Mouse (Mus musculus) natural killer cell, adult 2 months (primary cell): Measurements from ENCODE around the gene Acot2.
"Not testable (repeated sequence)": the region's sequence is repeated elsewhere in the genome, so short reads cannot be mapped to it uniquely, and the experiment has no call there.

ENCODE experiments used
- DNase-seq, 2 experiments: peaks; one replicate each; pipeline ENCODE4 v3.0.0; 2022; ENCODE audit warnings: low spot score in 2 of 2

The Acot2 gene

GRCm38 (mm10) chr12:84038241-84038640 lies 50.6 kb downstream of the Acot2 start, which contains the start of gene Acot4:
Acot4 (plus strand) TSS chr12:84038379.
- not testable (repeated sequence) for DNase-seq

- DNase-seq: peak in 1 of 2 experiments; percentile 4
Observed at GRCm38 (mm10) chr12:84038691-84039111, 51.0 kb downstream of the Acot2 start, which contains the start of gene Gm49366. Gm49366 (plus strand) TSS chr12:84038935.

GRCm38 (mm10) chr12:84042248-84042647 lies 54.6 kb downstream of the Acot2 start:
- no peak for DNase-seq
